Mouse (Mus musculus) layer of hippocampus, postnatal 36 days (tissue): ENCODE results near the gene Pitpnm2. TPM values are rescaled to one million over a fixed set of nuclear protein-coding genes. Genes with fewer than 3 reads are reported as not detected.

ENCODE experiments used
- DNase-seq, 2 experiments: peaks; one replicate each; pipeline ENCODE4 v3.0.0; 2022
- total RNA-seq, 2 experiments: library from RNA; stranded (reverse); gene quantifications; 2 replicates each; pipeline ENCODE4 v1.2.3; 2021

Pitpnm2 gene
- total RNA-seq, 2 experiments from 2014 or later, result 281 to 377 TPM

DNA sequence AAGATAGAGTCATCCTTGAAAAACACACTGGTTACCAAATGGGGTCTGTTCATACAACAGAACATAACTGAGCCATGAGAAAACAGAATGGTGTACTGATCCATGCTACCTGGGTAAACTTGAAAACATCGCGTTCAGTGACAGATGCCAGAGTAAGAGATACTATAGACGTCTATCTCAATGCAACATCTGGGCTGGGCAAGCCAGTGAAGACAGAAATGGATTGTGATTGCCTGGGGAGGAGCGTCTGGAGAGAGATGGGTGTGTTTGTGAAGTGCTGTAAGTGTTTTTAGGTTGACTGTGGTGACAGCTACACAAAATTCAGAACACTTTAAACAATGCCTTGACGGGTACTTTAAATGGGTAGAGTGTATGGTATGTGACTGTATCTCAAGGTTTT is 48.7 kb downstream of the Pitpnm2 start:
- no peak for DNase-seq

DNA sequence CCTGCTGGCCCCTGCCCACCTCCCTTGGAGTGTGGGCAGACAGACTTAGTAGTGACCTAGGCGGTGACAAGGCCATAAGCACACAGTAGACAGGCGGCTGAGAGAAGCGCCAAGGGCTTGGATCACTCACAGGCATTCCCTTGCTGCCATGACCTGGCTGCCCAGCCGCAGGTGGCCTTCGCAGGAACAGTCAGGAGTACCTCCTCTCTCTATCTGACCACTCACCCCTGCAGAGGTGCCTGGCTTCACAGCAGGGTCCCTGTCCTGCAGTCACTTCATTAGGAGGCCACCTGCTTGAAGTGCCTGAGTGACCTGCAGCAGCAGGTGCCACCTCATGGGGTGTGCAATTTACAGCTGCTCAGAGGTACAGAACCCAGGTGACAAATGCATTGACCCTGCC is 50.4 kb downstream of the Pitpnm2 start:
- no peak for DNase-seq

DNA sequence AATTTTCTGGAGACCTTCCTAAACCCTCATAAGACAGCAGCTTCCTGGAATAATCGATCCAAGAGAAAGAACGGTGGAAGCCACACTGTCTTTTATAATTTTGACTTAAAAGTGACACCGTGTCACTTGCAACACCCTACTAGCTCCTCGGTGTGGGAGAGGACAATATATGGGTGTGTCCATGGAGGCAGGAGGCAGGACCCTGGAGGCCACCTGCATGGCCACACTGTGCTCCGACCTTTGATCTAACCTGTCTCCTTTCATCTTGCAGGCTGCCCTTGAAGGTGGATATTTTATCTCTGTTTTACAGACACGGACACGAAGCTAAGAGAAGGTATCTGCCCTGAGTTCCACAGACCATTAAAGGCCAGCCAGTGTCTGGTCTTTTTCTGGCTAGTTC is 51.1 kb downstream of the Pitpnm2 start:
- no peak for DNase-seq

GRCm38 (mm10) chr5:124196082-124196481 is 53.5 kb downstream of the Pitpnm2 start:
- no peak for DNase-seq

DNA sequence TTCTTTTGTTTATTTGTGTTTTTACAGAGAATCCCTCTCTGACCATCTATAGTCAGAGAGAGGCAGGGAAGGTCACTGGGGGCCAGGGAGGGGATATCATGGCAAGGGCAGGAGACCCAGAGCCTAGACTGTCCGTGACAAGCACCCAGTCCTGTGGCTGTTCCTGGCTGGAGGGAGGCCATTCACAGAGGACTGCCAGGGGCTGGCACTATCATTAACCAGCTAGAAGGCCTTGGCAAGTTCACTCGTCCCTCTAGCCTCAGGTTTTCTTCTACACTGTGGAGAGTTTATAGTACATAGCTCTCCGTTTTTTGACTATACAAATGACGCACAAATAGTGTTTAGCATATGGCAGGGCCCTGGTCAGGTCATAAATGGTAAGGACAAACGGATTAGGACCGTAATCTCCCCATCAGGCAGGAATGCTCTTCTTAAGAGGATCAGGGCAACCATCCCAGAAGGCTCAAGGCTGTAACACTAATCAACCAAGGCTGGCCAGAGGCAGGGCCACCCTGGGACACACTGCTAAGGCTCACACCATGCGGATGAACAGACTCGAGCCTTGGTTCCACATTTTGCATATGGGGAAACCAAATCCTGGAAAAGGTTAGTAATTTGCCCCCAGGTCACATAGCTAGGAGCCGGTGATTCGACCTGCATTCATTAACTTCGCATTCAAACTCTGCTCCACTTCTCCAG is 55.0 kb downstream of the Pitpnm2 start:
- DNase-seq, result no peak

- no peak for DNase-seq
Observed at GRCm38 (mm10) chr5:124193286-124194112, 56.1 kb downstream of the Pitpnm2 start.

DNA sequence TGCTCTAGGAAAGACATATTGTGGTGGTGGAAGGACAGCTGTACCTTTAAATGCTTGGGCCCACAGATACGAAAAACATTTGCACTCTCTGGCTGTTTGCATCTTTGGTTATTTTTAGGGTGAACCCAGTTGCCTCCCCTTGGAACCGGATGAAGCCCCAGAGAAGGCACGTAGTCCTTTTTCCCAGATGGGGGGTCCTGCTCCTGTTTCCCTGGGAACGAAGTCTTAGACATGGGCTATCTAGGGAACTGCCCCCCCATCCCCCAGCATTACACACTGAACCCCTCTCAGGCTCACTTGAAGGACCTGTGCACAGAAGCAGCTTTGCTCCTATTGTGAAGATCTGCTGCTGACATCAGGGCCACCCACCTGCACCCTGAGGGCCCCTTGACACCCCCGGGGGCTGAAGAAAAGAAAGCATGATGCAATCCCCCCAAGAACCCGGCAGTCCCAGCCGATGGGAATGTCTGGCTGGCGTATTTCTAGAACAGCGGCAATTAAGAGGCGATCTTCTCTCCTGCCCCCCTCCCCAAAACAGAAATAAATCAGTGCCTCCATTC is 56.8 kb downstream of the Pitpnm2 start:
- no peak for DNase-seq

DNA sequence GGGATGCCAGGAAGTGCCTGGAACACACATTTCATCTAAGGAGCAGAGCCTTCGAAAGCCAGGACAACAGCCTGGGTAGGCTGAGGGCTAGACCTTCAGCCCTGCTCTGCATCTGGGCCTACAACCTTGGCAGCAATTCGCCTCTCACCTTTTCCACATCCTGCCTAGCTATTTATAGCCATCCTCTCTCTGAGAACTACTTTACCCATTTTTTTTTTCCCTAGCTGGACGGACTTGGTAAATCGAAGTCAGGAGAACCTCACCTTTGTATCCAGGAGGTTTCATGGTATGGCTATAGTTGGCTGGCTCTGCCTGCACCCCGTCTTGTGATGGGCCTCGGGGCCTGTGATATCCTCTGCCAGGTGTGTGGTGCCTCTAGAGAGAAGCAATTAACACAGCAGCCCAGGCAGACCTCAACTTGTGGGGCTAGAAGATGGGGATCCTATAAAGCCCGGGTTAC is 57.3 kb downstream of the Pitpnm2 start:
- no peak for DNase-seq

GRCm38 (mm10) chr5:124190146-124190870 is 59.3 kb downstream of the Pitpnm2 start:
- DNase-seq, result no peak

GRCm38 (mm10) chr5:124189572-124189981 is 60.0 kb downstream of the Pitpnm2 start:
- no peak for DNase-seq

- peak; percentile 61 to 65 for DNase-seq
Observed at GRCm38 (mm10) chr5:124187508-124188311, 61.9 kb downstream of the Pitpnm2 start.

DNA sequence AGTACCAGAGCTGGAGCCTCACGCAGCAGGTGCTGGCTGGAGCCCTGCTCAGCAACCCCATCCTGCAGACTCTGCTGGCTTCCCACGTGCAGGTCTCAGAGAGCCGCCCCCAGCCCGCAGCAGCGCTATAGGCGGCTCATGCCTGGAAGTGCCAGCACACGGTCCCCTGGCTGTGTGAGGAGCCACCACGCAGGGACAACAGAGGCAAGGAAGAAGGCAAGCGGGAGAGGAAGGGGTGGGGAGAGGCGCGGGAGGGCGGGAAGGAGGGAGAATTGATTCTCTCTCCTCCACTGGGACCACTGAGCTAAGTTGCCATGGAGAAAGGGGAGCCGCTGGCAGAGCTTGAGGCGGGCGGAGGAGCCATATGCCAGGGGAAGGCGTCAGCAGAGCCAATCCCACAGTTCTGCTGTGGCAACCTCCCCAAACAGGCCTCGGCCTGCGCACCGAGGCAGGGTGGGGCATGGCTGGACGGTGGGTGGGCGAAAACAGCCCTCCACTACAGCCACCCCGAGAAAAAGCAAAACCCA is 62.5 kb downstream of the Pitpnm2 start:
- DNase-seq, result peak; percentile 84 to 86

- peak in 1 of 2 experiments; percentile 68 for DNase-seq
Observed at GRCm38 (mm10) chr5:124186465-124186854, 63.1 kb downstream of the Pitpnm2 start.

DNA sequence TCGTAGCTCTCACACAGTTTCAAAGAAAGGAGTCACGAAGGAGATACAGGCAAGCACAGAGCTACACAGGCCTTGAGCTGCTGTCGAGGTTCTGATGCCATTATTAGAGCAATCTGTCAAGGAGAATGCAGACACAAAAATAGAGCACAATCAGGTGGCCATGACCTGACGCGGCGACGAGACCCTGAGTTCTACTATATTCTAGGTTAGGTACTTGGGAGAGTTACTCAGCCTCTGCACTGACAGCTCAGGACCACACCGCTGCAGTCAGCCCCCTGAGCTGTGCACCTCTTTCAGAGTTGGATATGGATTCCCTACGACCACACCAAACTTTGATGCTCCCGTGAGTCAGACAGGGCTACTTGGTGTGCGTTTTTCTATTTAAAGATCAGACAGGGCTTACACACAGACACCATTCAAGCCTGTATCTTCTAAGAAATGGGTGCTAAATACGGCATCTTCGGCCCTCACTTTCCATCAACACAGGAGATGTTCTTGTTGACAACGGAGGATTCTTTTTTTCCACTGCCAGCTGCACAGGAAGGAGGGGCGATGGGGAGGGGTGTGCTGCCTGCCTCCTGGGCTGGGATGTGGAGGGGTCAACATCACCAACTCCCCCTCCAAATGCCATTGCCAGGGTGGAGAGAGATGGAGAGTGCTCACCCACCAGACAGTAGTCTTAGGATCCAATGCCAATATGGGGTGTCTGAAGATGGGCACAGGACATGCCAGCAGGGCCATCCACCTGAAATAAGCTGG is 63.7 kb downstream of the Pitpnm2 start:
- no peak for DNase-seq

GRCm38 (mm10) chr5:124184898-124185701 is 64.5 kb downstream of the Pitpnm2 start:
- no peak for DNase-seq

DNA sequence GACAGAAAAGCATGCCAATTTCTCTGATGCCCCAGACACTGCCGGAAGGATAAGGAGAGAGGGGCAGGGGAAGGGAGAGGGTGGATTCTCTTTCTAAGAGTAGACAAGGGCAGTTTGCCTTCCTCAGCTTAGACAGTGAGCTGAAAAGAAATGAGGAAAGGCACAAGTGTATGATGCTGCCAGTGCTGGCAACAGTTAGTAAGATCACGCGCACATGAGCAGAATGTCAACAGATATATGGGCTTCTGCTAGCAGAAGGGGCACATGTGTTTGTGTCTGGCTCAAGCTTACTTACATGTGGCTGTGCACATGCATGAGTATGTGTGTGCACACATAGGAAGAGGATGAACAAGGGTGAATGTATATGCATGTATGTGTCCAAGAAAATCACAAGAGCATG is 65.4 kb downstream of the Pitpnm2 start:
- no peak for DNase-seq

DNA sequence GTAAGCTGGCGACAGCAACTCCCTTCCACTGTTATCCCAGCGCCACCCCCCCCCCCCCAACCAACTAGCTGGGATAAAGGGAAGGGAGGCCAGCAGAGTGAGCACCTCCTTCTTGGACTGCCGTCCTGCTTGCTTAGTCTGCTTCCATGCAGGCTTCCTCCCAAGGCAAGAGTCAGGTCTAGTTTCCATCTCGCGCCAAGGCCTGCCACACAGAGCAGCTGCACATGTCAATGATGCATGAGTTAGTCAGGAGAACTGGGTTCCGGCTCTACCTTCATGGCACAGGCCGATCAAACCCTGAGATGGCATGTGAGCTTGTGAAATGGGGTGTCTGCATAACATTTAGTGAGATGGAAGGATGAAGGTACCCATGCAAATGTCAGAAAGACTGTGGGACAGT is 66.9 kb downstream of the Pitpnm2 start:
- no peak for DNase-seq

GRCm38 (mm10) chr5:124182097-124182496 is 67.5 kb downstream of the Pitpnm2 start:
- DNase-seq, result no peak

DNA sequence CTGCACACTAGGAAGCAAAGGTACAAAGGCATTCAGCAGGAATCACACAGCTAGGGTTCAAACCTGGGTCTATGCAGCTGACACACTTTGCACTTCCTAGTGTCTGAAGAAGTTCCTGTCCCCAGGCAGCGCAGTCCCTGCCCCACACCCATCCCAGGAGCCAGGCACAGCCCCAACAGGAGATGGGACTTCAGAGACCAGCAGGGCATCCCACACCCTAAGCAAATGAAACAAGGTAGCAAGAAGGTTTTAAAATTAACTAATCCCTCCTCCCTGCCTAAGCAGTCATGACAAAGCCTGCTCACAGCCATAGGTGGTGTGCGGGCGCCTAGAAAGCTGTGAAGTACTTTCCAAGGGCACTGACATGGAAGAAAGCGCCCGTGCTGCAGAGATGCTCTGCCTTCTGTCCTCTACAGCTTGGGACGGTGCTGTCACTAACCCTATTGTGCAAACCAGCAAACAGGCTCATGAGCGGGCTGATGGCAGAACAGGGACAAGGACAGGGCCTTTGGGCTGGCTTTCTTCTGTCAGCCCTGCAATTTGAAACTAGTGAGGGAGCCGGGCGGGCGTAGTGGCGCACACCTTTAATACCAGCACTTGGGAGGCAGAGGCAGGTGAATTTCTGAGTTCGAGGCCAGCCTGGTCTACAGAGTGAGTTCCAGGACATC is 68.9 kb downstream of the Pitpnm2 start:
- no peak for DNase-seq
